Mouse (Mus musculus): Measurements from ENCODE around the gene Tfap2d.

Gene Tfap2d

DNA sequence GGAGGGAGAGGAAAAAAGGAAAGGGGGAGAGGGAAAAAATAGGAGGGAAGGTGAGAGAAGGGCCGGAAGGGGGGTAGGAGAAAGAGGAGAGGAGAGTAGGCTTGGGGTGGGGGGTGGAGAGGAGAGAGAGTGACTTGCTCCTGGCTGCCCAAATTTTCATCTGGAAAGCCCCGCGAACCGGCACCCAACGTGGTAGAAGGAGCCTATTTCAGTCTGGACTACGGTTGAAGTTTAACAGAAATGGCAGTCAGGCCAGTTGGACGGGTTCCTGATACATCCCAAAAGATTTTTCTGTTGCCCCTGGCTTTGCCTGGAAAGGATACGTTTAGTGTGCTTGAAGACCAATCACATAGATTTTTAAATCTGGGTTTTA, 108.2 kb downstream of the Tfap2d start:
- DNase-seq: peak in 1 of 2 experiments; percentile 22

DNA sequence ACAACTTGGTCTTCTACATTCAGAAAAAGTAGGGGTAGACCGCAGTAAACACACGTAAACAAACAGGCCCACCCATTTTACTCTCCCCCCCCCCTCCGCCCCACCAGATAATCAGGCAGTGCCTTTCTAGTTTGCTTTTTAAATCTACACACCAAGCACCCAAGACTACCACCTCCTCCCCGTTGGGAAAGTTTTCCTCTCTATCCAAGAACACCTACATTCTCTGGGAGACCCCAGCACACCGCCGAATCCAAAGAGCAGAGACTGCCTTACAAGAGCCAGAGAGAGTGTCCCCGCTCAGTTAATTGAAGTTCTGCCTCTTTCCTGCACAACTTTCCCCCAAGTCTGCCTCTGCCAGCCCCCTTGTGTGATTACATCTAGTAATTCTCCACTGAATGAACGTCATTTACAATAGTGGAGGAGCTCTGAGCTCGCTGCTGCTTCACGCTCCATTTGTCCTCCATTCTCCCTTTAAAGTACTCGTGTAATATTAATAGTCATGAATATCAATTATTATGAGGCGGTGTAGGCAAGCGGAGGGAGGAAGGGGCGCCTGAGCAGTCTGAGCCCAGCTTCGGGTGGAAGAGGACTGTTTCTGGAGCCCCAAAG, 108.8 kb downstream of the Tfap2d start:
- DNase-seq: peak in 1 of 2 experiments; percentile 24

DNA sequence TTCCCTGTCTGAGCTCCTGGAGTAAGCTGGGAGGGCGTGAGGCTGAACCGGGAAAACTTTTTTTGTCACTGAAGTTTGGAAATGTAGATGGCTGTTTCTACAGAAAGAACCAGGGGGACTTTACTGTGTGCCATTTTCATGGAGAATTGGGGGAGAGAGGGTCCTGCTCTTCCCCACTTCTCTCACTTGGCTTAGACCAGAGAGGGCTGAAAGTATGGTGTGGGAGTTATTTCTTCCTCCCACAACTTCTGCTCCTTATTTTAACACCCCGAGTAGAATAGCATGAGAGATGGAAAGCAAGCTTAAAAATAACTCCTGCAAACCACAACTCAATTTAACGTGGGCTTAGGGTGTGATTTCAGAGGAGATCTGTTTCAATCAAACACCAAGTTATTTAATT, 109.9 kb downstream of the Tfap2d start:
- DNase-seq: no peak

DNA sequence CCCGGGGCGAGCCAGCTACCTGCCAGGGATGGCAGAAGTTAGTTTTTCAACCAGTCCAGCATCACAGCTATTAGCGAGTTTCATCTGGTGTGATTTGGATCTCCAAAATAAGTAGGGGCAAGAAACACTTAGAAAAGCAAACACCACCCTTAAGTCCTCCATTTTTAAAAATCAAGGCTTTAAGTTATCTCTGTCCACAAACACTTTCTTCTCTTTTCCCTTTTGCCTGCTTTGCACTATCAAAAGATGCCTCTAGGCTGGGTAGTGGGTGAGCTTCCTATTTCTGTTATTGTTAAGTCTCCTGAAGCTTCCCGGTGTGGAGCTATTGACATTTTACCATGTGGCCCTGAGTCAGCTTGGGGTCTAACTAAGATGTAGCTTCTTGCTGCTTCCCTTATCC, 110.3 kb downstream of the Tfap2d start:
- DNase-seq: peak in 1 of 2 experiments; percentile 11

DNA sequence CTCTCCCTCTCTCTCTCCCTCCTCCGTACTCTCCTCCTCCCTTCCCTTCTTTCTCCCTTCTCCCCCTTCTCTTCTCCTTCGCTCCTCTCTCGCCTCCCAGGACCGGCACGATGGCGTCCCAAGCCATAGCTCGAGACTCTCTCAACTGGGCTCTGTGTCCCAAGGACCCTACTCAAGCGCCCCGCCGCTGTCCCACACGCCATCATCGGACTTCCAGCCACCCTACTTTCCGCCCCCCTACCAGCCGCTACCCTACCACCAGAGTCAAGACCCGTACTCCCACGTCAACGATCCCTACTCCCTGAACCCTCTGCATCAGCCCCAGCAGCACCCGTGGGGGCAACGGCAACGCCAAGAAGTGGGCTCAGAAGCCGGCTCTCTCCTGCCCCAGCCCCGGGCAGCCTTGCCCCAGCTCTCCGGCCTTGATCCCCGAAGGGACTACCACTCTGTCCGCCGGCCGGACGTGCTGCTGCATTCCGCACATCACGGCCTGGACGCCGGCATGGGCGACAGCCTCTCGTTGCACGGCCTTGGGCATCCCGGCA, 111.1 kb downstream of the Tfap2d start:
- DNase-seq: peak in 1 of 2 experiments; percentile 27

Measured in cerebellum, postnatal 10 days (tissue).